Mouse (Mus musculus): Measurements from ENCODE around the gene Higd1a.

DNA sequence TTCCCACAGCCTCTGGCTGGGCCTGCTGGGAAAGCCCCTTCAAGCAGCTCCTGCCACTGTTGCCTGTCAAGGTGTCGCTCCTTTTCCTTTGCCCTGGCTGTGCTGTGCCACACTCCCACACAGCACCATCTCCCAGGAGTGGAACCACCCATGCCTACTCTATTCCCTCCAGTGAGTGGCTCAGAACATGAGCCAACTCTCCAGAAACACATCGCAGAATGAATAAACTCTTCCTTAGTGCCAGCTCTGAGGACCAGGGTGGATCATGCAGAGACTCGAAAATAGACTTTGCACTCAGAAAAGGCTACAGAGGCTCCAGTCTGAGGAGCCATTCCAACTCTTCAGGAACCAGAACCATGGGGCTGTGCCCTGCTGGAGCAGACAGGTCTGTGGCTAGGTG lies 31.8 kb downstream of the Higd1a start:
- TF ChIP-seq CTCF (IDR thresholded peaks at IDR 0.05; ENCODE audit: borderline replicate concordance, insufficient read depth, low read depth, low read length) (no peak), POLR2A (IDR thresholded peaks at IDR 0.05; ENCODE audit: borderline replicate concordance, insufficient read depth, low read length) (no peak)
